10 mouse cellular contexts compared by ENCODE assay signal in the genomic region with DNA sequence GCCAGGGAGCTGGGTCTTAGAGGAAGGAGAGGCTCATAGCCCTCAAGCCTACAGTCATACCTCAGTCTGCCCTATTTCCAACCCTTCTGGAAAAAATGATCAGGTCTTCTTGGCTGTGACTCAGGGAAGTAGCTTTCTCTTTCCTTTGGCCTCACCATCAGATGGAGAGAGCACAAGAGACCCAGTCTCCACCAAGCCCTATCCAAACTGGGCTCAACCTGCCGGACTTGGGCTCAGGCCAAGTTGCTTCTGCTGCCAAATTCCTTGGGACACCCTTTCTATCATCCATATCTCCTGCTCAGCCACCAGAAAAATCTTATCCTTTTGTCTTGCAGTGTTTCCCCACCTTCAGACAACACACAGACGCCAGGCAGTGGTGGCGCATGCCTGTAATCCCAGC. TPM values are rescaled to one million over a fixed set of nuclear protein-coding genes. Genes with fewer than 3 reads are reported as not detected.
DNase-seq lines count a peak whose midpoint lies in the region; ATAC-seq and TF ChIP-seq lines count a peak whose summit lies in the region.
"Had no signal": no experiment of that assay in that cellular context is flagged by ENCODE, and none has a peak within 500 bp of the region (broad histone marks: within the 10 kb centered on the region; RNA-seq: fewer than 3 reads in every experiment).

No protein-coding gene starts in this region.

- H3K9me3 ChIP-seq in neural tube, embryonic 13.5 days = no peaks in the 10 kb centered on the region
- H3K9me3 ChIP-seq in intestine, postnatal 0 days (ENCODE audit: control insufficient read depth) = no peaks in the 10 kb centered on the region
- H3K9me3 ChIP-seq in stomach, postnatal 0 days (ENCODE audit: control insufficient read depth, low read length) = no peaks in the 10 kb centered on the region

- ATAC-seq in neural tube, embryonic 13.5 days (ENCODE audit: low read depth) = no peak
- no peak for ATAC-seq in intestine, postnatal 0 days
- ATAC-seq in stomach, postnatal 0 days (ENCODE audit: low FRiP score, low TSS enrichment) = no peak
- ATAC-seq in frontal cortex, adult (ENCODE audit: low TSS enrichment) = no peak

- WGBS in neural tube, embryonic 13.5 days = 82% methylated on average over 3 of the region's 3 CpGs
- 76% methylated on average over 3 of the region's 3 CpGs for WGBS in intestine, postnatal 0 days
- 46% methylated on average over 3 of the region's 3 CpGs for WGBS in stomach, postnatal 0 days

- no peak overlapping the region for H3K4me3 ChIP-seq in neural tube, embryonic 13.5 days
- H3K4me3 ChIP-seq in intestine, postnatal 0 days (ENCODE audit: low read depth, low read length) = no peak overlapping the region
- H3K4me3 ChIP-seq in stomach, postnatal 0 days (ENCODE audit: low read depth, low read length) = no peak overlapping the region

- no peaks in the 10 kb centered on the region for H3K36me3 ChIP-seq in neural tube, embryonic 13.5 days
- H3K36me3 ChIP-seq in intestine, postnatal 0 days (ENCODE audit: control insufficient read depth, insufficient read depth) = no peaks in the 10 kb centered on the region; the same call in 1 of the 2 replicates
- H3K36me3 ChIP-seq in stomach, postnatal 0 days (ENCODE audit: control insufficient read depth, insufficient read depth, low read length) = no peaks in the 10 kb centered on the region

- no peak for TF ChIP-seq EP300 in stomach, postnatal 0 days (optimal IDR thresholded peaks at IDR 0.05)

- no peak for TF ChIP-seq CTCF in intestine, postnatal 0 days (IDR thresholded peaks at IDR 0.05; ENCODE audit: low read depth)
- TF ChIP-seq CTCF in stomach, postnatal 0 days (IDR thresholded peaks at IDR 0.05; ENCODE audit: low read depth) = no peak

- H3K4me2 ChIP-seq in neural tube, embryonic 13.5 days = no peak overlapping the region
- no peak overlapping the region for H3K4me2 ChIP-seq in intestine, postnatal 0 days (replicated peaks; ENCODE audit: low read depth)
- no peak overlapping the region for H3K4me2 ChIP-seq in stomach, postnatal 0 days (replicated peaks; ENCODE audit: low read depth)

- H3K27ac ChIP-seq in neural tube, embryonic 13.5 days (replicated peaks) = peak overlapping the region; percentile 75; the same call in 1 of the 2 replicates
- H3K27ac ChIP-seq in intestine, postnatal 0 days (ENCODE audit: low read depth, low read length) = peak overlapping the region; percentile 64; the same call in 1 of the 2 replicates
- peak overlapping the region; percentile 85 for H3K27ac ChIP-seq in stomach, postnatal 0 days (replicated peaks)
- H3K27ac ChIP-seq: macrophage had no signal

- H3K27me3 ChIP-seq in neural tube, embryonic 13.5 days = peaks cover 35% of the 10 kb centered on the region
- no peaks in the 10 kb centered on the region for H3K27me3 ChIP-seq in intestine, postnatal 0 days (replicated peaks; ENCODE audit: control insufficient read depth, insufficient read depth, low read length)
- no peaks in the 10 kb centered on the region; the same call in 1 of the 2 replicates for H3K27me3 ChIP-seq in stomach, postnatal 0 days (ENCODE audit: control insufficient read depth, insufficient read depth, low read length)

- peak; percentile 82 for DNase-seq in cerebellum, adult 11-12 months
- DNase-seq in cerebellum, postnatal 4 days (ENCODE audit: low spot score in 2 of 2) = no peak
- DNase-seq in neural tube, embryonic 10.5 days (ENCODE audit: extremely low spot score, low spot score) = no peak
- peak; percentile 23 for DNase-seq in stomach, postnatal 0 days (ENCODE audit: low spot score)
- DNase-seq in urinary bladder, postnatal 36 days (ENCODE audit: low spot score in 2 of 2) = no peak

- peaks cover 30% of the 10 kb centered on the region for H3K4me1 ChIP-seq in neural tube, embryonic 13.5 days (replicated peaks)
- H3K4me1 ChIP-seq in intestine, postnatal 0 days (replicated peaks; ENCODE audit: control insufficient read depth, insufficient read depth, low read length) = peaks cover 12% of the 10 kb centered on the region; the same call in 1 of the 2 replicates
- H3K4me1 ChIP-seq in stomach, postnatal 0 days (replicated peaks; ENCODE audit: control insufficient read depth, insufficient read depth) = peaks cover 13% of the 10 kb centered on the region

- H3K9ac ChIP-seq in neural tube, embryonic 13.5 days = no peak overlapping the region
- no peak overlapping the region for H3K9ac ChIP-seq in intestine, postnatal 0 days (ENCODE audit: low read depth, low read length)
- no peak overlapping the region for H3K9ac ChIP-seq in stomach, postnatal 0 days (ENCODE audit: low read length)

RNA-seq across cellular contexts. Expression of a gene that starts 1.4 kb away (rescaled TPM):
- 23.0 and 23.4 TPM in 2 replicates for polyA plus RNA-seq in neural tube, embryonic 13.5 days (2015; fragmentation: Nextera tagmentation; extraction: Ambion mirVana)
- 17.4 and 17.8 TPM in 2 replicates for polyA plus RNA-seq in intestine, postnatal 0 days (2015; fragmentation: Nextera tagmentation; extraction: Ambion mirVana)
- polyA plus RNA-seq in stomach, postnatal 0 days (2015; fragmentation: Nextera tagmentation; extraction: Ambion mirVana) = 30.0 and 32.3 TPM in 2 replicates

RNA-seq across cellular contexts. Expression of a gene that starts 9.8 kb away (rescaled TPM):
- 0.49 and 1.1 TPM in 2 replicates for polyA plus RNA-seq in neural tube, embryonic 13.5 days (2015; fragmentation: Nextera tagmentation; extraction: Ambion mirVana)
- polyA plus RNA-seq in intestine, postnatal 0 days (2015; fragmentation: Nextera tagmentation; extraction: Ambion mirVana) = 0.64 and 0.68 TPM in 2 replicates
- 0.13 and 0.27 TPM in 2 replicates for polyA plus RNA-seq in stomach, postnatal 0 days (2015; fragmentation: Nextera tagmentation; extraction: Ambion mirVana)
- polyA plus RNA-seq: macrophage had no signal

RNA-seq across cellular contexts. Expression of a gene that starts 14.4 kb away (rescaled TPM):
- not detected in 2 replicates for polyA plus RNA-seq in neural tube, embryonic 13.5 days (2015; fragmentation: Nextera tagmentation; extraction: Ambion mirVana)
- polyA plus RNA-seq in intestine, postnatal 0 days (2015; fragmentation: Nextera tagmentation; extraction: Ambion mirVana) = not detected in 2 replicates
- polyA plus RNA-seq in stomach, postnatal 0 days (2015; fragmentation: Nextera tagmentation; extraction: Ambion mirVana) = 0.10 and 0.13 TPM in 2 replicates
- polyA plus RNA-seq: C2C12, macrophage had no signal

RNA-seq across cellular contexts. Expression of a gene that starts 15.0 kb away (rescaled TPM):
- polyA plus RNA-seq in neural tube, embryonic 13.5 days (2015; fragmentation: Nextera tagmentation; extraction: Ambion mirVana) = 75.1 and 76.4 TPM in 2 replicates
- polyA plus RNA-seq in intestine, postnatal 0 days (2015; fragmentation: Nextera tagmentation; extraction: Ambion mirVana) = 39.6 and 40.4 TPM in 2 replicates
- 48.8 and 55.1 TPM in 2 replicates for polyA plus RNA-seq in stomach, postnatal 0 days (2015; fragmentation: Nextera tagmentation; extraction: Ambion mirVana)

RNA-seq across cellular contexts. Expression of a gene that starts 26.8 kb away (rescaled TPM):
- 249 and 265 TPM in 2 replicates for polyA plus RNA-seq in neural tube, embryonic 13.5 days (2015; fragmentation: Nextera tagmentation; extraction: Ambion mirVana)
- 203 and 212 TPM in 2 replicates for polyA plus RNA-seq in intestine, postnatal 0 days (2015; fragmentation: Nextera tagmentation; extraction: Ambion mirVana)
- polyA plus RNA-seq in stomach, postnatal 0 days (2015; fragmentation: Nextera tagmentation; extraction: Ambion mirVana) = 230 and 240 TPM in 2 replicates

Comparison
In these comparisons a context has a peak if more than half of its experiments do, and no peak if none do; other contexts are left out.
1. DNase-seq: peak in cerebellum, adult 11-12 months (single experiment) and stomach, postnatal 0 days (single experiment); none in cerebellum, postnatal 4 days (0 of 2), neural tube, embryonic 10.5 days (single experiment) and urinary bladder, postnatal 36 days (0 of 2).
2. Peak in every context shown above with its lines, with median percentiles within 50 percentile points of each other: H3K27ac ChIP-seq.